Mouse (Mus musculus): ENCODE data around the gene Gtpbp6. TPM values are rescaled to one million over a fixed set of nuclear protein-coding genes. Genes with fewer than 3 reads are reported as not detected.
A peak's percentile ranks its signal among the peaks of the same experiment; 100 is the strongest.

The Gtpbp6 gene
- polyA plus RNA-seq, 1 experiment from 2014 or later, result 17.0 TPM

DNA sequence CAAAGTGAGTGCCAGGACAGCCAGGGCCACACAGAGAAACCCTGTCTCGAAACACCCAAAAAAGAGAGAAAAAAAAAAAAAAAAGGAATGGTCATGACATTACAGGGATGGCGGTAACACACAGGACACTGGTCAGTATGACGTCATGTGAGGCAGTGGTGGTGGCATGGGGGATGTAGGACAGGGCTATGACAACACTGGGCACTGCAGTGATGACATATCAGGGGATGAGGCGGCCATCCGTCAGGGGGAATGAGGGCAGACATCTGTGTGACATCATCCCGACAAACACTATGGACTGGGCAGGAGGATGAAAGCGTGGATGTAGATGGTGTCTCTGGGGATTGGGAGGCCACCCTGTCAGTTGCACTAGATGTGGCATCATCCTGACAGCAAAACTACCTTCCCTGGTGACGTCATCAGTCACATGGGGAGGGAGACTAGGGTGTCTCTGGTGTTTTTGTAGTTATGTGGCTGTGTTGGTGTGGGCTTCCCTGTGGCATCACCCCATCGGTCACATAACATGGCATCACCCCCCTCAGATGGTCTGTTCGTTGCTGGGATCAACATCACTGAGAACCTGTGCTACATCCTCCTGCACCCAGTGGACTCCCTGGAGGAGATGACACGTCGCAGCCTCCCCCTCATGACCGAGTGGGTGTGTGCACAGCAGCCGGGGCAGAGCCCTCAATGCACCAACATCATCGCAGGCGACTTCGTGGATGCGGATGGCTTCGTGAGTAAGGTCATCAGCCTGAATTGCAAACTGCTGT lies 5.0 kb downstream of the Gtpbp6 start:
- H3K36me3 ChIP-seq (ENCODE audit: control insufficient read depth, insufficient read depth, low read length), result peaks cover 30% of the 10 kb centered on the region
- no peak for DNase-seq (ENCODE audit: low spot score)
- no peak overlapping the region for H3K27ac ChIP-seq (replicated peaks)
- no peak overlapping the region for H3K4me3 ChIP-seq (ENCODE audit: low read depth, low read length)
- TF ChIP-seq CTCF (IDR thresholded peaks at IDR 0.05; ENCODE audit: low read depth), result no peak
- H3K9ac ChIP-seq (ENCODE audit: low read length), result no peak overlapping the region
- H3K4me1 ChIP-seq (replicated peaks; ENCODE audit: control insufficient read depth, insufficient read depth), result peaks cover 7% of the 10 kb centered on the region
- ATAC-seq (ENCODE audit: low FRiP score, low TSS enrichment), result no peak
- no peak overlapping the region for H3K4me2 ChIP-seq (replicated peaks; ENCODE audit: low read depth)
- WGBS, result 93% methylated on average over 19 of the region's 19 CpGs
- no peaks in the 10 kb centered on the region for H3K27me3 ChIP-seq (ENCODE audit: control insufficient read depth, insufficient read depth, low read length)
- H3K9me3 ChIP-seq (ENCODE audit: control insufficient read depth, low read length), result 0 out of 2 replicates have a peak, but pooled peaks cover 4% of the 10 kb centered on the region

DNA sequence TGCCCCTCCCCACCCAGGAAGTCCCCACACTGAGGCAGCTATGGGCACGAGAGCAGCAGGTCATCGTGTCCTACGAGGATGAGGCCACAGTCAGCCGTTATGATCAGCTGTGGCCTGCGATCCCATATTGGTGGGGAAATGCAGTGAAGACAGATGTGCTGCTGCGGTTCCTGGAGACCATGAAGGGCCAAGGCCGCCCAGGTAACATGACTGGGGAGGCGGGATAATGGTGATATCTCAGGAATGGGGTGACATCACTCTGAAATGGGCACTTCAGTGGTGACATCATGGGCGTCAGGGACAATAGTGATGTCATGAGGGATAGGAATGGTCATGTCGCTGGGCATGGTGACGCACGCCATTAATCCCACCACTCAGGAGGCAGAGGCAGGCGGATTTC lies 5.6 kb downstream of the Gtpbp6 start:
- H3K36me3 ChIP-seq (ENCODE audit: control insufficient read depth, insufficient read depth, low read length), result peaks cover 30% of the 10 kb centered on the region
- H3K27me3 ChIP-seq (ENCODE audit: control insufficient read depth, insufficient read depth, low read length), result no peaks in the 10 kb centered on the region
- H3K9me3 ChIP-seq (ENCODE audit: control insufficient read depth, low read length), result 0 out of 2 replicates have a peak, but pooled peaks cover 4% of the 10 kb centered on the region
- no peak overlapping the region for H3K4me3 ChIP-seq (ENCODE audit: low read depth, low read length)
- WGBS, result 88% methylated on average over 13 of the region's 13 CpGs
- no peak overlapping the region; the same call in 1 of the 2 replicates for H3K4me2 ChIP-seq (replicated peaks; ENCODE audit: low read depth)
- ATAC-seq (ENCODE audit: low FRiP score, low TSS enrichment) (no peak), DNase-seq (ENCODE audit: low spot score) (no peak)
- TF ChIP-seq CTCF (IDR thresholded peaks at IDR 0.05; ENCODE audit: low read depth) (no peak), EP300 (optimal IDR thresholded peaks at IDR 0.05) (no peak)
- no peak overlapping the region for H3K9ac ChIP-seq (ENCODE audit: low read length)
- peaks cover 7% of the 10 kb centered on the region for H3K4me1 ChIP-seq (replicated peaks; ENCODE audit: control insufficient read depth, insufficient read depth)
- H3K27ac ChIP-seq (replicated peaks), result no peak overlapping the region

DNA sequence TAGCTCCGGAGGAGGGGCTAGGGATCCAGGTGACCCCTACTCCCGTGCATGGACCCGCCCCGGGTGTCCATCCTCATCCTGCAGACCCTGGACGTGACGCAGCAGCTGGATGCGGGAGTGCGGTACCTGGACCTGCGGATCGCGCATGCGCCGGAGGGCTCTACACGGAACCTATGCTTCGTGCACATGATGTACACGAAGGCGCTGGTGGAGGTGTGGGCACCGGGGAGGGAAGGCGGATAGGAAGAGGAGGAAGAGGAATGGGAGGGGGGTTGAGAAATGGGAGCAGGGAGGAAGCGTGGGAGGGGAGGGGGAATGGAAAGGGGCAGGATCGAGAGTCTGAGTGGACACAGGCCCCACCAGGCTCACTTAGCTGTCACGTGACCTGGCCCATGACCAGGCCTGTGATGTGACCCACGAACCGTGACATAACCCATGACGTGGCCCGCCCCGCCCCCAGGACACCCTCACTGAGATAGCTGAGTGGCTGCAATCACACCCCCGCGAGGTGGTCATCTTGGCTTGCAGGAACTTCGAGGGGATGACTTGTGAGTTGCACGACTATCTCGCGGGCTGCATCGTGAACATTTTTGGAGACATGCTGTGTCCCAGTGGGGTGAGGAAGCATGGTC lies 6.2 kb downstream of the Gtpbp6 start:
- no peak overlapping the region; the same call in 1 of the 2 replicates for H3K9ac ChIP-seq (ENCODE audit: low read length)
- DNase-seq (ENCODE audit: low spot score) (peak; percentile 51), ATAC-seq (ENCODE audit: low FRiP score, low TSS enrichment) (peak; percentile 19; the same call in 1 of the 2 replicates)
- H3K4me1 ChIP-seq (replicated peaks; ENCODE audit: control insufficient read depth, insufficient read depth), result peaks cover 7% of the 10 kb centered on the region
- peaks cover 30% of the 10 kb centered on the region for H3K36me3 ChIP-seq (ENCODE audit: control insufficient read depth, insufficient read depth, low read length)
- 0 out of 2 replicates have a peak, but pooled peaks cover 4% of the 10 kb centered on the region for H3K9me3 ChIP-seq (ENCODE audit: control insufficient read depth, low read length)
- 16% methylated on average over 33 of the region's 34 CpGs for WGBS
- H3K27me3 ChIP-seq (ENCODE audit: control insufficient read depth, insufficient read depth, low read length), result no peaks in the 10 kb centered on the region
- H3K4me3 ChIP-seq (ENCODE audit: low read depth, low read length), result peak overlapping the region; percentile 27
- no peak for TF ChIP-seq CTCF (IDR thresholded peaks at IDR 0.05; ENCODE audit: low read depth)
- no peak for TF ChIP-seq EP300 (optimal IDR thresholded peaks at IDR 0.05)
- H3K4me2 ChIP-seq (replicated peaks; ENCODE audit: low read depth), result peak overlapping the region; percentile 59
- H3K27ac ChIP-seq (replicated peaks), result no peak overlapping the region

DNA sequence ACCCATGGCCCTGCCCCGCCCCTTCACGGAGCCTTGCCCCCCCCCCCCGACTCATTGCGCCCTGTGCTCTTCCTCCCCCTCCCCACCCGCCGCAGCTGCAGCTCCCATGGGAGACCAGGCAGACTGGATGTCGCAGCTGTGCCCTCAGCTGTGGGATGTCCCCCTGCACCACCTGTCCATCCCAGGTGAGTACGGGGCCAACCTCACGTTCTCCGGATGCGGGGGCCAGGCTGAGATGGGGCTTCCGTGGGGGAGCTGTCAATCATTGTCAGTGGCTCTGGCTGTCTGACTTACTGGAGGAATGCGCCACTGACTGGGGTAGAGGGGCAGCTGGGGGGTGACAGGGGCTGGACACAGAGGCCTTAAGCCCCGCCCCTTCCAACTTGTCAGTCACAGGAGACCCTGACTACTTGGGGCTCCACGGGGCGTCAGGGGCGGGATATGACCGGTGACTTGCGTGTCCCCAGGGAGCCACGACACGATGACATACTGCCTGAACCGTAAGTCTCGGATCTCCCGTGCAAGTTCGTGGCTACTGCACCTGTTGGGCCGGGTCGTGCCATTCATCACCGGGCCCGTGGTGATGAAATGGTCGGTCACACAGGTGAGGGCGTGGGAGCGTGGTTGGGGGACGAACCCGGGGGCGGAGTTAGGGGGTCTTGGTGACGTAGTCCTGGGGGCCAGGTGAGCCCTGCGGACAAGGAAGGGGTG lies 6.9 kb downstream of the Gtpbp6 start:
- WGBS, result 2% methylated on average over 35 of the region's 37 CpGs

DNA sequence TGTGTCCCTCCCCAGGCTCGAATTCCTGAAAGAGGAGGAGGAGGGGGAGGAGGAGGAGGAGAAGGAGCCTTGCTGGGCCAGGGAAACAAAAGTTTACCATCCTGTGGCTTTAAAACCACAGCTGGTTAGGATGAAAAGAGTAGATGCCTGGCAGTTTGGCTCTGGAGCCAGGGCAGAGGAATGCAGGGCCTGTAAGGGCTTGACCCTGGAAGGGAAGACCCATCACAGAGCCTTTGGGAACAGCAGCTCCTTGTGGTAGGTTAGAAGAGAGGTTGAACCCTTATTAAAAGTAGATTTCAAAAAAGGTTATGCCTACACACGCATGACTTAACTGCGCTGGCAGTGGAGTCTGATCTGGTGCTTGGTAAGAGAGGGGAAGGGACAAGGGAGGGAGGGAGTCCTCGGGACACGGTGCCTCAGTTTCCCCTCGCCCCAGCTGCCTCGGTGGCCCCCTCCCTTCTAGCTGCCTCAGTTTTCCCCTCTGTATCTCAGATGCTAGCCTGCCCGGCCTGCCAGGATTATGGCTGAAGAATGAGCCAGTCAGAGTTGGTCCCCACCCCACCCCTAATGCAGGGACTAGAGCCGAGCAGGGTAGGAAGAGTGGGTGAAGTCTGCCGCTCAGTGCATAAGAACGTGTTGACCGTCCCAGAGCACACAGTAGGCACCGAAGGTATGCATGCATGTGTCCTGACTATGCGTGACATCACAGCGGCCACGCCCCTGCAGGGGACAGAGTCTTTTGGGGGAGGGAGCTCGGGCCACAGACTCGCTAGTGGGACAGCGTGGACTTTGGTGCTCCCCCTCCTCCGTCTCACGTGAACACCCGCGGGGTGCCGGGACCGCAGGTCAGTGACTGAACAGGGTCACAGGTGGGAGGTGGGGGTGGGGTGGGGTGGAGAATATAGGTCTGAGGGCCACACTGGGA lies 8.1 kb downstream of the Gtpbp6 start, which contains the start of gene Plcxd1:
Gene Plcxd1, plus strand, starts transcription at position 314 of the 925 bp plus-strand sequence.
- WGBS, result 10% methylated on average over 25 of the region's 25 CpGs
- TF ChIP-seq EP300 (optimal IDR thresholded peaks at IDR 0.05), result no peak
- peak; percentile 53 for TF ChIP-seq CTCF (IDR thresholded peaks at IDR 0.05; ENCODE audit: low read depth)
- Histone ChIP-seq H3K27ac (replicated peaks) (peak within 1 kb of the TSS; percentile 45), H3K27me3 (ENCODE audit: control insufficient read depth, insufficient read depth, low read length) (no peaks in the 10 kb centered on the region), H3K4me3 (ENCODE audit: low read depth, low read length) (no peak within 1 kb of the TSS), H3K4me2 (replicated peaks; ENCODE audit: low read depth) (peak within 1 kb of the TSS; percentile 59), H3K4me1 (replicated peaks; ENCODE audit: control insufficient read depth, insufficient read depth) (peaks cover 7% of the 10 kb centered on the region), H3K36me3 (ENCODE audit: control insufficient read depth, insufficient read depth, low read length) (peaks cover 20% of the 10 kb centered on the region), H3K9me3 (ENCODE audit: control insufficient read depth, low read length) (0 out of 2 replicates have a peak, but pooled peaks cover 1% of the 10 kb centered on the region), H3K9ac (ENCODE audit: low read length) (no peak within 1 kb of the TSS)
- DNase-seq (ENCODE audit: low spot score) (peak; percentile 24), ATAC-seq (ENCODE audit: low FRiP score, low TSS enrichment) (no peak)

More for the DNA sequence above, 6.9 kb downstream of the Gtpbp6 start:
- Histone ChIP-seq H3K4me2 (replicated peaks; ENCODE audit: low read depth) (peak overlapping the region; percentile 59), H3K27ac (replicated peaks) (no peak overlapping the region), H3K27me3 (ENCODE audit: control insufficient read depth, insufficient read depth, low read length) (no peaks in the 10 kb centered on the region), H3K36me3 (ENCODE audit: control insufficient read depth, insufficient read depth, low read length) (peaks cover 25% of the 10 kb centered on the region), H3K4me3 (ENCODE audit: low read depth, low read length) (peak overlapping the region; percentile 27), H3K9ac (ENCODE audit: low read length) (no peak overlapping the region; the same call in 1 of the 2 replicates), H3K4me1 (replicated peaks; ENCODE audit: control insufficient read depth, insufficient read depth) (peaks cover 7% of the 10 kb centered on the region), H3K9me3 (ENCODE audit: control insufficient read depth, low read length) (0 out of 2 replicates have a peak, but pooled peaks cover 4% of the 10 kb centered on the region)
- DNase-seq (ENCODE audit: low spot score) (peak; percentile 25), ATAC-seq (ENCODE audit: low FRiP score, low TSS enrichment) (peak; percentile 6; the same call in 1 of the 2 replicates)
- TF ChIP-seq EP300 (optimal IDR thresholded peaks at IDR 0.05) (no peak), CTCF (IDR thresholded peaks at IDR 0.05; ENCODE audit: low read depth) (no peak)

Measured in stomach, postnatal 0 days (tissue).